Mouse (Mus musculus): Measurements from ENCODE around the gene Dmrt1. TPM values are rescaled to one million over a fixed set of nuclear protein-coding genes. Genes with fewer than 3 reads are reported as not detected.

The Dmrt1 gene
- total and polyA plus RNA-seq, 3 experiments, result not detected

- no peak overlapping the region for H3K4me3 ChIP-seq (ENCODE audit: control insufficient read depth in 1 of 2, insufficient read depth in 1 of 2, low read depth in 2 of 2, low read length in 2 of 2)
- no peaks in the 10 kb centered on the region for H3K27me3 ChIP-seq (ENCODE audit: control insufficient read depth in 1 of 2, insufficient read depth in 2 of 2, low read length in 2 of 2)
- H3K9ac ChIP-seq (ENCODE audit: control insufficient read depth, low read depth, low read length, poor library complexity, severe bottlenecking), result no peak overlapping the region
- no peaks in the 10 kb centered on the region for H3K9me3 ChIP-seq (replicated peaks; ENCODE audit: insufficient read depth, low read length)
- no peaks in the 10 kb centered on the region for H3K36me3 ChIP-seq (ENCODE audit: control insufficient read depth in 1 of 2, insufficient read depth in 2 of 2, low read length in 2 of 2)
- H3K27ac ChIP-seq (ENCODE audit: control insufficient read depth, low read depth, low read length), result no peak overlapping the region
- DNase-seq (ENCODE audit: low read depth, low spot score), result peak; percentile 1
- no peaks in the 10 kb centered on the region for H3K79me2 ChIP-seq (ENCODE audit: control insufficient read depth, insufficient read depth, low read length, poor library complexity)
- TF ChIP-seq UBTF (IDR thresholded peaks at IDR 0.05; ENCODE audit: borderline replicate concordance, insufficient read depth, low read depth, low read length), result no peak
- TF ChIP-seq ZMIZ1 (IDR thresholded peaks at IDR 0.05; ENCODE audit: low read depth, low read length), result no peak
- TF ChIP-seq GABPA (IDR thresholded peaks at IDR 0.05; ENCODE audit: low read depth, low read length), result no peak
- no peak for TF ChIP-seq POLR2AphosphoS2 (IDR thresholded peaks at IDR 0.05; ENCODE audit: low read length)
- TF ChIP-seq SIN3A (IDR thresholded peaks at IDR 0.05; ENCODE audit: low read length), result no peak
- TF ChIP-seq MAZ (IDR thresholded peaks at IDR 0.05; ENCODE audit: low read depth, low read length), result no peak
- peak in 2 of 3 experiments; percentile 11 to 32; a peak in 1 of 6 replicates for TF ChIP-seq CTCF (IDR thresholded peaks at IDR 0.05 in 2 of 3, conservative IDR thresholded peaks at IDR 0.05 in 1 of 3; ENCODE audit: control insufficient read depth in 1 of 3, insufficient read depth in 1 of 3, low read depth in 2 of 3, low read length in 3 of 3, poor library complexity in 1 of 3, severe bottlenecking in 1 of 3)
- TF ChIP-seq BHLHE40 (IDR thresholded peaks at IDR 0.05; ENCODE audit: borderline replicate concordance, low read depth, low read length), result no peak
- TF ChIP-seq ZKSCAN1 (IDR thresholded peaks at IDR 0.05; ENCODE audit: low read depth, low read length), result no peak
- no peak for TF ChIP-seq MYB (IDR thresholded peaks at IDR 0.05; ENCODE audit: low read depth, low read length)
- no peak for TF ChIP-seq NELFE (IDR thresholded peaks at IDR 0.05; ENCODE audit: low read depth, low read length)
- TF ChIP-seq MAX (IDR thresholded peaks at IDR 0.05; ENCODE audit: low read length), result no peak
- 0 out of 2 replicates have a peak, but pooled peaks have one; percentile 7 for TF ChIP-seq SMC3 (IDR thresholded peaks at IDR 0.05; ENCODE audit: low read depth, low read length)
- no peak for TF ChIP-seq POLR2A (IDR thresholded peaks at IDR 0.05; ENCODE audit: control insufficient read depth in 1 of 2, insufficient read depth in 1 of 2, low read depth in 1 of 2, low read length in 2 of 2, poor library complexity in 1 of 2)
- TF ChIP-seq CHD1 (IDR thresholded peaks at IDR 0.05; ENCODE audit: low read depth, low read length), result no peak
- TF ChIP-seq MEF2A (IDR thresholded peaks at IDR 0.05; ENCODE audit: extremely low read depth, insufficient replicate concordance, low read depth, low read length, poor library complexity, severe bottlenecking), result no peak
- TF ChIP-seq RAD21 (IDR thresholded peaks at IDR 0.05; ENCODE audit: low read depth, low read length), result peak; percentile 29
- TF ChIP-seq TCF12 (IDR thresholded peaks at IDR 0.05; ENCODE audit: low read depth, low read length), result no peak
- no peaks in the 10 kb centered on the region for H3K4me1 ChIP-seq (ENCODE audit: control insufficient read depth in 1 of 2, insufficient read depth in 2 of 2, low read length in 2 of 2)
These were observed 40.4 kb downstream of the Dmrt1 start for GRCm38 (mm10) chr19:25545714-25546340.

GRCm38 (mm10) chr19:25547086-25547643 is 41.7 kb downstream of the Dmrt1 start:
- H3K79me2 ChIP-seq (ENCODE audit: control insufficient read depth, insufficient read depth, low read length, poor library complexity), result no peaks in the 10 kb centered on the region
- DNase-seq (ENCODE audit: low read depth, low spot score), result no peak
- no peaks in the 10 kb centered on the region for H3K36me3 ChIP-seq (ENCODE audit: control insufficient read depth in 1 of 2, insufficient read depth in 2 of 2, low read length in 2 of 2)
- no peaks in the 10 kb centered on the region for H3K4me1 ChIP-seq (ENCODE audit: control insufficient read depth in 1 of 2, insufficient read depth in 2 of 2, low read length in 2 of 2)
- no peak overlapping the region for H3K9ac ChIP-seq (ENCODE audit: control insufficient read depth, low read depth, low read length, poor library complexity, severe bottlenecking)
- no peak overlapping the region for H3K4me3 ChIP-seq (ENCODE audit: control insufficient read depth in 1 of 2, insufficient read depth in 1 of 2, low read depth in 2 of 2, low read length in 2 of 2)
- H3K27ac ChIP-seq (ENCODE audit: control insufficient read depth, low read depth, low read length), result no peak overlapping the region
- no peaks in the 10 kb centered on the region for H3K27me3 ChIP-seq (ENCODE audit: control insufficient read depth in 1 of 2, insufficient read depth in 2 of 2, low read length in 2 of 2)
- no peak for TF ChIP-seq GATA1 (IDR thresholded peaks at IDR 0.05; ENCODE audit: low read depth, low read length)
- no peak for TF ChIP-seq ELF1 (IDR thresholded peaks at IDR 0.05; ENCODE audit: low read depth, low read length)
- TF ChIP-seq ZMIZ1 (IDR thresholded peaks at IDR 0.05; ENCODE audit: low read depth, low read length), result no peak
- TF ChIP-seq POLR2AphosphoS2 (IDR thresholded peaks at IDR 0.05; ENCODE audit: low read length), result no peak
- TF ChIP-seq CHD1 (IDR thresholded peaks at IDR 0.05; ENCODE audit: low read depth, low read length), result no peak
- no peak for TF ChIP-seq JUND (IDR thresholded peaks at IDR 0.05; ENCODE audit: low read depth, low read length)
- TF ChIP-seq MEF2A (IDR thresholded peaks at IDR 0.05; ENCODE audit: extremely low read depth, insufficient replicate concordance, low read depth, low read length, poor library complexity, severe bottlenecking), result no peak
- TF ChIP-seq CHD2 (IDR thresholded peaks at IDR 0.05; ENCODE audit: low read length), result no peak
- no peaks in the 10 kb centered on the region for H3K9me3 ChIP-seq (replicated peaks; ENCODE audit: insufficient read depth, low read length)
